Mouse (Mus musculus) lung, postnatal 10 days (tissue): ENCODE data around the gene Hgd.

Source experiments
- DNase-seq: peaks from one replicate; pipeline ENCODE4 v3.0.0; 2021

Gene Hgd

DNA sequence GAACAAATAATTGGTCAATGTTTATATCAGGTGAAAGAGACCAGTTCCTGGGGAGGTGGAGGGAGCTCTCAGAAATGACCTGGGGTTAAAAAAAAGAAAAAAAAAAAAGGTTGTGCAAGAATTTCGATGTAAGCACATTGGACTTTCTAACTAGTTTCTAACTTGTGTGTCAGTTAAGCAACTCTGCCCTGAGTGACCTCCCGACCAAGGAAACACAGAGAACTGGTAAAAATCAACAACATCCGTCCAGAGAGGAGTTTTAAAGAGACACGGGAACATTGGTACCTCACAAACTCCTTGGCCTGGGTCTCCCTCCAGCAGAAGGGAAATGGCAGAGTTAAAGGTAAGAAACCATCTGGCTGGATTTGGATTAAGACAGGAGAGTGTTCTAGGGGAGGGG is at the start of gene Hgd:
TSS of gene Hgd (plus strand) at position 160 of the 400 bp plus-strand sequence.
- no peak for DNase-seq

DNA sequence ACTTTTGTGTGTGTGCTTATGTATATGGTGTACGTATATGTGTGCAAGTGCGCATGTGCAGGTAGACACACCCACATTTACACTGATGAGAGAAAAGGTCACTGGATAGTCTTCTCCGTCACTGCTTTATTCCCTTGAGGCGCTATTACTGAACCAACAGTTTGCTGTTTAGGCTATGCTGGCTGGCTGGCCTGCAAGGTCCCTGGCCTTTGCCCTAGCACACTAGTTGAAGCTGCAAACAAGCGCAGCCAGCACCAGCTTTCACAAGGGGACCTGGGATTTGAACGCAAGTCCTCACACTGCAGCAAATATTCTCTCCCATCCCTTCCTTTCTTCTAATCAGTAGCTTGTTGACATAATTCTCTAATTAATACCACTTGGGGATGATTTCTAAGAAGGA is 49.8 kb upstream of the Hgd start:
- no peak for DNase-seq

DNA sequence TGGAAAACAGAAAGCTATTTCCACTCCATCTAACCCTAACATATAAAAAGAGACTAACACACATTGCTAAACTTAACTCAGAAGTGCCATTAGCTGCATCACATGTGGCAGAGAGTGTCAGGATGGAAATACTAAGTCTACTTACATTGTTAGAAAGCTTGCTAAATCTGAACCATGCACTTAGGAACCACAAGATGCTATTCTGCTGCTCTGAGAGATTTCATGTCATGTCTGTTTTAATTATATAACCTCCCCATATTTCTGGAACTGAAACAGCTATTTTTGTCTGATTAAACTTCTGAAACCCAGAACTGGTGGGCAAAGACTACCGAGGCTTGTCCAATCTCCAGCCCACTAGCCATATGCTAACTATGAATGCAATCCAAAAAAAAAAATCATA is 47.9 kb upstream of the Hgd start:
- no peak for DNase-seq

DNA sequence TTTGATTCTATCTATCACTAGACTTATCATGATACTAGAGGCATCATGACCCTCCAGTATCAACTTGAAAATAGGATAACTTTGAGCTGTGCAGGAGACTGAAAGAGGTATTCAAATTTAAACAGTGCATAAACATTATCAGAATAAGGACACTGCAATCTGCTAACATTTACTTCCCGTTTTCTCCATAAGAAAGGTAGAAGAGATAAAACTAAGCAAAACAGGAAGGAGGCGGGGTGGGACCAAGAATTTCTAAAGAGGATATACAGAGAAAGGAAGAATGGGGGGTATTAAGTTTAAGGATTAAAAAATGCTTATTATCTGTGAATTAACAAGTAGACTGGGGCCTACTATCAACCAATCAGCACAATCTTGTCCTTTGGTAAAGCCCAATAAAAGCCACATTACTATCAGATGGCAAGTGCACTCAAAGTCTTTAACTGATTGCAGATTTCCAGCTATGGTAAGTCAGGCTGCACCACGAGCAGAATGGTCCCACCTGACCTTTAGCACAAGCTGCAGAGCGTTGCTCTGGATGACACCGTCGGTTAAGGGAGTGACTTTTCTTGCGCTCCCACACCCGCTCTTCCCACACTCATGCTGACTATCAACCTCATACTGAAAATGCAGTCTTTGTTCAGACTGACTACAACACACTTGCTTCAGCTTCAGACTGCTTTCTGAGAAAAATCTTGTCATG is 46.4 kb upstream of the Hgd start:
- no peak for DNase-seq

DNA sequence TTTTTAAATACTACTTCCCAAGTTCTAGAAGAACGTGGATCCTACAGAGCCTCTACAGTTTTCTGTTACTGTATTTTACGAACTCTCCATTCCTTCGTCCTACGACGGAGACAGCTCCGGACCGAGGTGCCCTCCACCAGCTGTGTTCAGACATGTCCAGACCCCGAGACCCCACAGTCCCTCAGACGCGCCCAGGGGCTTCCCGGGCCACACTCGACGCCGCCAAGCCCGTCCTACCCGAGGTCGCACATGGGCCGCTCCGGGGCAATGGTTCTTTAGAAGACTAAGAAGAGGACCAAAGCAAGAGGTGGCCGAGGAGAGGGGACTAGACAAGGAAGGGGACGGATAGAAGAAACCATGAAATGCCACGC is 40.7 kb upstream of the Hgd start:
- DNase-seq: no peak

DNA sequence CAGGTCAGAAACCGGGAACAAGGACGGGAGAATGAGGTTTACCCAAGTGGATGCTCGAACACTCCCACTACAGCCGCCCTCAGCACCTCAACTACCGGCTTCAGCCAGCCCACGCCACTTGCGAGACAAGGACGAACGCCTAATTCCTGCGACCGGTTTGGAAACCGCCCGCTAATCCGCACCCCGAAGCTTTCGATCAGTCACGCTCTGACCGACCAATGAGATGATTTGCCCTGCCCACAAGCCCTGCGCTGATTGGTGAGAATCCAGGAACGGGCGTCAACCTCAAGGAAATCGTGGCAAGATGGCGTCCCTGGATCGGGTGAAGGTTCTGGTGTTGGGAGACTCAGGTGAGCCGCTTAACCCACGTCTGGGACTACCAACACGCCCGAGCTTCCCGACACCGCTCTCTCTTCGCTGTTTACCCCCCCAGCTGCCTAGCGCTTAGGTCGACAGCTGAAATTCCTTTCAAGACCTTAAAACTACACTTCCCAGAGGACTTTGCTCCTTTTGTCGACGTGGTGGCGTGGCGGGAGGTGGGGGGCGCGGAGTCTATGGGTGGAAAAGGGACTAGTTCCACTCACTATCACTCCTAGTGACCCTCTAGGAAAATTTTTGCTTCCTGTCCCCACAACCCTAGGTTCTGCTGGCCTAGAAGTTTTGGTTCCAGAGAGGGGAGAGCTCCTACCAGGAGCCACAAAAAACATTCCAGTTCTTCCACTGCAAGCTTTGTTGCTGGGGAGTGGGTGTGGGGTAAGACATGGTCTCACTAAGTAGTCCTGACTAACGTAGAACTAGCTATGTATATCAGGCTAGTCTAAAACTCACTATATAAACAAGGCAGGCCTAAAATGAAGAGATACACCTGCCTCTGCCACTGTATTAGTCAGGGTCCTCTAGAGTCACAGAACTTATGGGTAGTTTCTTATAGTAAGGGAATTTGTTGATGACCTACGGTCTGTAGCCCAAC is 40.1 kb upstream of the Hgd start, which contains the start of the genes Gtf2e1 and Rabl3:
TSS of gene Gtf2e1 (minus strand) at position 179 of the 970 bp plus-strand sequence.
TSS of gene Rabl3 (plus strand) at position 275 of the 970 bp plus-strand sequence.
- peak; percentile 99 for DNase-seq

DNA sequence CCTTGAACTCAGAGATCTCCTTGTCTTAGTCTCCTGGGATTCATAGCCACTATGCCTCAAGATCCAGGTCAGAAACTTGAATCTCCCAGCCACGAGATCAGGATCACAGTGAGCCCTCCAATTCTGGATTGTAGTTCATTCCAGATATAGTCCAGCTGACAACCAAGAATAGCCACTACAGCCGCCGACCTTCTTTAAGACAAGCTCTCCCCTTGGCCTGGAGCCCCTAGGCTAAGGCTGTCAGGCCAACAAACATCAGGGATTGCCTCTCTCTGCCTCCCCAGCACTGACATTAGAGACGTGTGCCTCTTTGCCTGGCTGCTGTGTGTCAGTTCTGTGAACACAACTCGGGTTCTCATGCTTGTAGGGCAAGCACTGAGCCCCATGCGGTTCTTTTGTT is 39.2 kb upstream of the Hgd start:
- DNase-seq: no peak

DNA sequence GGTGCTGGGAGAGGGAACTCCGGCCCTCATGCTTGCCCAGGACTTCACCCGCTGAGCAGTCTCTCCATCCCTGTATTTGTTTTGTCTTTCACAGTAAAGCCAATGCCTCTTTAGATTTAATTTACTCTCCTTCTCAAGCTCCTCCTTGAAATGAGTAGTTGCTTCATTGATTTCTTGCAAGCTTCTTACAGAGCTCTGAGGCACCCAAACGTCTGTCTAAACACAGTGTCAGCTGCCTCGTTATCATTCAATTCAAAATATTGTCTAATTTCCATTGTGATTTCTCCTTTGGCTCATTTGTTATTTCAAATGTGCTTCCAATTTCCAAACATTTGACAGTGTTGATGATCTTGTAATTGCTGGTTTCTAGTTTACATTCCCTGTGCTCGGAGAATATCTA is 33.6 kb upstream of the Hgd start:
- no peak for DNase-seq

DNA sequence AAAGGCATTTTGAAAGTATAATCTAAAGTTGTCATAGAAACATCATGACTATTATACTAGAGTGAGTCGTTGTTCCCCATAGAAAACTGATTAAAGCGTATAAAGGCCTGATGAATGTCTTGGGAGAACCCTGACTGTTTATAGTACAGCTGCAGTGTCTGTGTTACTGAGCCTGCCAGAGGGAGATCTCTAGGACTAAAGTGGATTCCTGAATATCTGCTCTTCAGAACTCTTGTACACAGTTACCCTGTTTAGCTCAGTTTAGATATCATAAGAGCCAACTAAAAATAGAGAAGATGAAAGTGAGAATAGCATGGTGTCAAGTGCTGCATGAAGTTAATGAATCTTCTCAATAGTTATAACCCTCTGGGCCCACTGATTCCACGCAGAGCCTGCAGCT is 29.7 kb upstream of the Hgd start:
- no peak for DNase-seq

DNA sequence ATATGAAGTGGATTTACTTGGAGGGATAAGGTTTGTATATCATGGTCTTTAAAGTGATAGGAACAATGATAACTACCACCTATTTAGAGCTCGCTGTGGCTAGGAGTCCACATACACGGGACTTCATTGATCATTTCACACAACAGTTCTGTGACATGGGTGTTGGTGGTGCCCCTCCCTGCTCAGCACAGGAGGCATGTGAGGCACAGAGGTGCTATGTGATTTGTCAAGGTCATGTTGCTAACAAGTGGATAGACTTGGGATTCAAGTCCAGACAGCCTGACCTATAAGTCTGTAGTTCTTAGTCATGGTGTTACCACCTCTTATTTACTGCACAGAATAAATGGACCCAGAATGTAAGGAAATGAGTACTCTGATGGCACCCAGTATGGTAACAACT is 29.0 kb upstream of the Hgd start:
- DNase-seq: no peak

DNA sequence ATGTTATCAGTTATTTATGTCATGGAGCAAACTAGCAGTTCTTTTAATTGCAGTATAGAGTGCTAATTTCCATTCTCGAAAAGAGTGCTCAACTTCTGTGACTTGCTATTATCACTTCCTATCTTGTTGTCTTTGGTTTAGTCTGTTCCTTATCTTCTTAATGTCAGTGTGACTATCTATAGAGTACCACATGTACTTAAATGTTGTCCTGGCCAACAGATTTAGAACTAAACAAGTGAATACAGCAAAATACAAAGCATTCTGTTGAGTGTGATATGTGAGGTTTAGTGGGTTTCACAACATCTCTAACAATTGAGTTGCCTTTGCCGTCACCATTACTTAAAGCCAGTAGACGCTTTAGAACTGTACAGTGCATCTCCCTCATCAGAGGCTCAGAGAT is 27.1 kb upstream of the Hgd start:
- no peak for DNase-seq

DNA sequence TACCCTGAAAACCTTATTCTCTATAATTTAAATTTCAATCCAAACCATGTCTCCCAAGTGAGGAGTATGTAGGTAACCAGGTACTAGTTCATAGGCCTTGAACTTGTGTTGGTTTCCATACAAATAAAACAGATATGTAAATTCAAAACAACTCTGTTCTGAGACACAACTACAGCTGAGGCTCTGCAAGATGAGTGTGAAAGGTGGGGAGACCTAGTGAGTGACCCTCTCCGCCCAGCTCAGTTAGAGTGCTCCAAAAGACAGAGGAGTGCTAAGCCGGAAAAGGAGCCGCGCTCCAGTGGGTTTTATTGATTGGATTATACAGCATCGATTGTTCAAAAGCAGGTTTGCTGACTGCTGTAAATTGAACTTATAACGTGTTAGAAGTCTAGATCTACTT is 17.5 kb upstream of the Hgd start:
- no peak for DNase-seq

GRCm38 (mm10) chr16:37562961-37563360 is 17.0 kb upstream of the Hgd start:
- DNase-seq: no peak

GRCm38 (mm10) chr16:37565117-37565516 is 14.8 kb upstream of the Hgd start:
- DNase-seq: no peak

- no peak for DNase-seq
Observed at GRCm38 (mm10) chr16:37566107-37566506, 13.8 kb upstream of the Hgd start.

GRCm38 (mm10) chr16:37567113-37568050 is 12.6 kb upstream of the Hgd start:
- DNase-seq: no peak

- DNase-seq: no peak
Observed at GRCm38 (mm10) chr16:37571554-37571953, 8.4 kb upstream of the Hgd start.

GRCm38 (mm10) chr16:37572117-37572754 is 7.7 kb upstream of the Hgd start:
- DNase-seq: no peak

GRCm38 (mm10) chr16:37573061-37573460 is 6.9 kb upstream of the Hgd start:
- DNase-seq: no peak

GRCm38 (mm10) chr16:37575325-37575724 is 4.6 kb upstream of the Hgd start:
- DNase-seq: no peak

GRCm38 (mm10) chr16:37579591-37579990 is 362 bp upstream of the Hgd start:
- DNase-seq: no peak

- no peak for DNase-seq
Observed at GRCm38 (mm10) chr16:37580651-37581050, 698 bp downstream of the Hgd start.
